Mouse (Mus musculus) right cerebral cortex, postnatal 36 days (tissue): ENCODE measurements around the gene Emg1.

ENCODE experiments used
- DNase-seq, 2 experiments: peaks; one replicate each; pipeline ENCODE4 v3.0.0; 2022; ENCODE audit warnings: low spot score in 2 of 2, mixed read lengths in 1 of 2

The Emg1 gene

DNA sequence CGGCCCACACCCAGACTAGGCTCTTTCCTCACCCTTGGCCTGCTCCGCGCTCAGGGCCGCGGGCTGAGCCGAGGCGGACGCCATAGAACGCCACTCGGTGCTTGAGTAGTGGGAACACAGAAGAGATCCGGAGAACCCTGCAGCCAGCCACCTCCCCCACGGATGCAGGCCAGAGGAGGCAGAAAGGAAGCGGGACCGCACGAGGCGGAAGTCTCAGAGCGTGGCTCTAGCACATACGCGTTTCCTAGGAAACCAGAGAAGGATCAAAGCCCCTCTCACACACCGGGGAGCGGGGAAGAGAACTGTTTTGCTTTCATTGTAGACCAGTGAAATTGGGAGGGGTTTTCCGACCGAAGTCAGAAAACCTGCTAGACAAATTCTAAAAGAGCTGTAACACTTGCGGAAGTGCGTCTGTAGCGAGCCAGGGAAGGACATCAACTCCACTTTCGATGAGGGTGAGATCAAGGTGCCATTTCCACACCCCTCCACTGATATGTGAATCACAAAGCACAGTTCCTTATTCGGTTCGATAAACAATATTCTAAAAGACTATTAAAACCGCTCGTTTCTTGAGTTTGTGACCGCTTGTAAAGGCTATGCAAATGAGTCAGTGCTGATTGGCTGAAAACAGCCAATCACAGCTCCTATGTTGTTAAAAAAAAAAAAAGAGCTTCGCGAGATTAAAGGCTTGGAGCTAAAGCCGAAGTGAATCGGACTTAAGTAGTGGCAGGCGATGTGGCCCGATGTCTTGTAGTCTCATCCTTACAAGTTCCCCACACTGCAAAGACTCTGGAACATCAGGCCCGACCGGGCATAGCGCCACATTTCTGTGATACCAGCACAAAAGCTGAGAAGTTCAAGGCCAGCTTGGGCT, 29.1 kb upstream of the Emg1 start, which contains the start of gene Grcc10:
TSS of gene Grcc10 (minus strand) at position 487 of the 874 bp plus-strand sequence.
- DNase-seq = peak; percentile 83 to 90

DNA sequence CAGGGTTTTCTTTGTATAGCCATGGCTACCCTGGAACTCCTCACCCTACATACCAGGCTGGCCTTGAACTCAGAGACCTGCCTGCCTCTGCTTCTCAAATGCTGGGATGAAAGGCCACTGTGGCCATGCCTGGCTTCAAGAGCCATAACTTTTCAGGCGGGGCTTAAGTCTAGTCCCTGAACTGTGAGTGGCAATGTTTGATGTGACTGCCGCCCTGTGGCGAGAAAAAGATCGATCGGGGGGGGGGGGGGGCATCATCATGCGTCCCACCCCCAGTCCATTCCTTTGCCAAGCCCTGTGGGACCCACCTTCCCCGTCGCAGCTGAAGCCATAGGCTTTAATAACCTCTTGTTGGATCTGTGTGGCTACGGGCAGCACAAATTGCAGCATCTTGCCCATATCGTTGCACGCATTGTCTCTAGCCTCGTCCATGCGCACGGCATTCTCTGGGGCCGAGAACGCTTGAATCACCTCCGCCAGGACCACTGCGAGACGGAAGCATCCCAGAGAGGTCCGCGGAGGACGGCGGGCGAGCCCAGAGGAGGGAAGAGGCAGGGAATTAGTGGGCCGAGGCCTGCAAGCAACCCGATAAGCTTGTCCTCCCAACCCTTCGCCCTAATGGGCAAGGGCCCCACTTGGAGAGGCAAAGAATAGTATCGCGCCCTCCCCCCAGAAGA, 28.4 kb upstream of the Emg1 start:
- peak in 1 of 2 experiments; percentile 63 for DNase-seq

GRCm38 (mm10) chr6:124739231-124739796, 27.3 kb upstream of the Emg1 start:
- DNase-seq = no peak

DNA sequence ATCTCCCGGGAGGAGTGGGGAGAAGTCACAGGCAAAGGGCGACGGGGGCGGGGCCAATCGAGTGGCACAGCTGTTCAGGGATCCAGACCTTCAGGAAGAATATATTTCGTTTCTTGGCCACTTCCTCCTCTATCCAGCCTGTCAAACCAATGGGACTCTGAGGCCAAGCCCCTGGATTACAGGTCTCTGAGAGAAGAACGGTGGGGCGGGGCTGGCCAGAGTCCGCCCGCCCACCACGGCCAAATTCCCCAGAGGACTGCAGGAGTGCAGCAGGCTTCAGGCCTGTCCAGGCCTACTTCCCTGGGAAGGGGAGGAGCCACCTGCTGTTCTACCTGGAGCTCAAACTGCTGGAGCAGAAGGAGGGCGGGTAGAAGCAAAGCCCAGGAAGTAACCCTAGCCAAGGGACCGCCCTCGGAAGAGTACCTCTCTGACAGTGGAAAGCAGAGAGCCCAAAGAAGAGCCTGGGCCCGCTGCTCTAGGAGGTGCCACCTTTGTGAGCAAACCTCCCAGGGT, 26.6 kb upstream of the Emg1 start, which contains the start of gene Ptpn6:
TSS of gene Ptpn6 (minus strand) at position 204 of the 513 bp plus-strand sequence.
- no peak for DNase-seq

DNA sequence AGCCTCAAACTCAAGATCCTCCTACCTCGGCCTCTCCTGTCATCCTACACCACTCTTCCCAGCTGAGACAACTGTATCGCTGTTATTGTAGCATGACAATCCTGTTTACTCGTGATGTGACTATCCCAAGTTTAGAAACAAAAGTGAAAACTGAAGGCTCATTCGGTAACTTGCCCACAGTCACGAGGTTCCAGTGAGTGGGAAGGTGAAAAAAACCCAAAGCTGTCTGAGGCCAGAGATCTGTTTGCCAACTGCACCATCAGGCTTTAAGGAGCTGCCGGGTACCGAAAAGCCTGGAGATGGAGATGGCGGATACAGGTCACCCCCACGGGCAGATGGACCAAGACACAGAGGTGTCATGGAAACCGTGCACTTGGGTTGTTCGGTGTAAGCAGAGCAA, 25.1 kb upstream of the Emg1 start:
- no peak for DNase-seq

- DNase-seq = no peak
Observed at GRCm38 (mm10) chr6:124734417-124734816, 22.4 kb upstream of the Emg1 start.

DNA sequence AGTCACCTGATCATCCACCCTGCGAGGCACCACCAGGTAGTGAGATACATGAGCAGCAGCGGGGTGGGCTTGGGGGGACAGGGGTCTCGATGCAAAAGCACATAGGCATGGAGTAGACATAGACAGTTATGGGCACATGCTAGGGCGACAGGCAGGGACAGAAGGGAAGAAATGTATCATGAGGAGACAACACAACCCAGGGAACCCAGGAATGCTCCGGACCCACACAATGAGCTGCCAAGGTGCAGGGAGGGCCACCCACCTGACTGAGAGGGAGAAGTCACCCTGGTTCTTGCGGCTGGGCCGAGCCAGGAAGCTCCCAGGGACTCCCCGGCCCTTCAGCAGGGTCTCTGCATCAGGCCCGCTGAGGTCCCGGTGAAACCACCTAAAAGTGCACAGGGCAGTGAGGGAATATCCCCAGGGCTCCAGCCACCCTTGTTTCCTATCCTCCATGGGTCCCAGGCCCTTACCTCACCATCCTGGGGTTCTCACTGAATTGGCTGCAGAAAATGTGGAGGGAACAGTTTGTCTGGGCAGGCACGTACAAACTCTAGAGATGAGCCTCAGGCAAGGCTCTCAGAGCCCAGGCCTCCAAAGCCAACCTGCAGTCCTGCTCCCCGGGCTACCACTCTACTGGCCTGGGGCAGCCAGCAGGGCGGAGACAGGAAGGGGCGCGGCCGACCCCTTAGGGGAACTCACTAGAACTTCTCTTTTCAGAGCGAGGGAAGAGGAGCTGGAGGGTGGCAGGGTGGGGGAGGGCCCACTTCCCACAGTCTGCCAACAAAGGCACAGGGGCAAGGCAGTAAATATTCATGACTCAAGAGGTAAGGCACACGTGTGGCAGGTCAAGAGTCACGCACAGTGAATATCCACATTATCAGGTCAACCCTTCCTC, 20.7 kb upstream of the Emg1 start:
- no peak for DNase-seq

- no peak for DNase-seq
Observed at GRCm38 (mm10) chr6:124731038-124731437, 19.1 kb upstream of the Emg1 start.

GRCm38 (mm10) chr6:124729850-124730705, 18.1 kb upstream of the Emg1 start:
- DNase-seq = no peak

DNA sequence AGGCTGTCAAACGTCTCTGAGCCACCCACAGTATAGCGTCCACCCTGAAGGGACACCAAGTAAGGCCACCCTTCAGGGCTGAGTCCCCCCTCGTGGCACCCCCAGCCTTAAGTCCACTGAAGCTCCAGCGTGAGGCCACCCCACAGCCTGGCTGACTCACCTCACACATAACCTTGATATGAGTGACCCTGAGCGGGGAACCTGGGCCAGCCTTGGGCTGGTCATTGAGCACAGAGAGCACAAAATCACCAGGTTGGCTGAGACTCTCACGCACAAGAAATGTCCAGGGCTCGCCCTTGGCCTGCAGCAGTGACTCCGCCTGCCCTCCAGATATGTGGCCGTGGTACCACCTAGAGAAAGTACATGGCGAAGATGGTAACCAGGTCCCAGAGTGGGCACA, 16.6 kb upstream of the Emg1 start:
- DNase-seq = no peak

DNA sequence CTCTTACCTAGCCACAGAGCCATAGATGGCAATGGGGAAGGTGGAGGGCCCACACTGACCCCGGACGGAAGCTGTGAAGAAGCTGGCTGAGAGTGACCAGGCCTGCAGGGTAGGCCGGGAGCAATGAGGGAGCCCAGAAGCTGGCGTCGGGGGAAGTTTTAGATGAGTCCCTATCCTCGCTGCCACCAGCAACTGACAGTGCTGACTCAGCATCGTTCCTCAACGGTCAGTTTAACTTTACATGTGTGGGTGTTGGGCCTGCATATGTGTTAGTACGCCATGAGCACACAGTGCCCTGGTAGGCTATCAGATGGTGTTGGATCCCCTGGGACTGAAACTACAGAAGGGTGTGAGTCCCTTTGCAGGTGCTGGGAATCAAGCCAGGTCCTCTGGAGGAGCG, 12.5 kb upstream of the Emg1 start:
- DNase-seq = no peak

- no peak for DNase-seq
Observed at GRCm38 (mm10) chr6:124723541-124723940, 11.6 kb upstream of the Emg1 start.

DNA sequence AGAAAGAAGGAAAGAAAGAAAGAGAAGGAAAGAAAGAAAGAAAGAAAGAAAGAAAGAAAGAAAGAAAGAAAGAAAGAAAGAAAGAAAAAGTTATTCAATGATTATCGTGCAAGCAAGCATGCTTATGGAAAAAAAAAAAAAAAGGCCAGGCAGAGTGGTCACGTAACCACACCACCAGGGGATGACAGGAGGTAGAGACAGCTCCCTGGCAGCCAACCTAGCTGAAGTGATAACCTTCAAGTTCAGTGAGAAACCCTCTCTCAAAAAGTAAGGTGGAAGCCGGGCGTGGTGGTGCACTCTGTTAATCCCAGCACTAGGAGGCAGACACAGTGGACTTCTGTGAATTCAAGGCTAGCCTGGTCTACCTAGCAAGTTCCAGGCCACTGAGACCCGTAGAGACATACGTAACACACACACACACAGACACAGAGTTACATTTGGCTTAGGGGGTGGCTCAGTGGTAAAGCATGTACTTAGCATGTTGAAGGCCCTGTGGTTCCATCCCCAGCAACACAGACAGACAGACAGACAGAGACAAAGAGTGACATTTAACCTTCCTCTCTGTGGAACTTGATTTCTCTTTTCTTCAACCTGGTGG, 11.0 kb upstream of the Emg1 start:
- DNase-seq = no peak

GRCm38 (mm10) chr6:124720904-124721303, 8.9 kb upstream of the Emg1 start:
- no peak for DNase-seq

- no peak for DNase-seq
Observed at GRCm38 (mm10) chr6:124719354-124719978, 7.5 kb upstream of the Emg1 start.

- no peak for DNase-seq
Observed at GRCm38 (mm10) chr6:124718703-124719102, 6.7 kb upstream of the Emg1 start.

DNA sequence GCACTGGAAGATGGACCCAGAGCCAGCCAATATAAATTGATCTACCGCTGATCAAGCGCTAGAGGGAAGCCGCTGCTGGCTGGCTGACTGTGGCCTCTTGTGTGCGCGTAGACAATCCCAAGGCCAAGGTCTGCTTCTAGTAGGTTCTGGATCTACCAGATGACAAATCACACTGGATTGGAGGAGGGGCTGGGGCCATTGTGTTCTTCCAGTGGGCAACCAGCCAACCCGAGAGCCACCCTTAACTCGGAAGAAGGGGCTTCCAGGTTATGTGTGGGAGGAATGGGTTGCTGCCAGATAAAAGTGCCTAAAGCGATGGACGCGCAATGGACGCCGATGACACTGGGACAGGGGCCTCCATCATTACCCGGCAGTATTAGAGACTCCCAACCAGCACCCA, 6.0 kb upstream of the Emg1 start:
- DNase-seq = no peak

DNA sequence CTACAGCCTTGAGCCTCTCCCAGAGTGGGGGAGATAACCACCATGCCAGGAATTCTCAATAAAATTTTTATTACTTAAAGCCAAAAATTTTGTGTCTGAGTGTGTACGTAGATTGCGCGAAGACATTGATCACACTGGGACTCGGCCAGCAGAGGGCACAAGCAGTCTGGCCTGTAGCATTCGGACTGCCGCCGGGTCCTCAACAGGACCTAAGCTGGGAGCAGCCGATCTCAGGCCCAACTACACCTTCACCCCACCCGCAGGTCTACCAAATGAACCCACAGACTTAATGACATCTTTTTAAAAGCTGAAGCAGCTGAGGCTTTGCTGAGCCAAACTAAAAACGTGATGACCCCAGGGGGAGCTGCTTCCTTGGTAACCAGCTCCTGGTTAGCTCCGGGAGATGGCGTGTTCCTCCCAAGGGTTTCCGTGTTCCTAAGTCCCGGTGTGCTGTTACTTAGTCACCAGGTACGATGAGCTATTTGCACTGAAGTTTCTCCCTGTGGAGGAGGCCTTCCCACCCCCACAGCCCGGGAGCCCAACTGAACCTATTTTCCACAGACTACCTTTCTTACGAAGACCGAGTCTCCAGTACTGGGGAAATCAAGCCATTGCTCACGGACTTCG, 5.0 kb upstream of the Emg1 start:
- no peak for DNase-seq

- no peak for DNase-seq
Observed at GRCm38 (mm10) chr6:124712918-124713317, 940 bp upstream of the Emg1 start.
